Mouse (Mus musculus): ENCODE data around the gene Olfr972.
"Not testable (repeated sequence)": the region's sequence is repeated elsewhere in the genome, so short reads cannot be mapped to it uniquely, and the experiment has no call there.

Olfr972 gene

GRCm38 (mm10) chr9:39866122-39866521 lies at the start of gene Olfr972:
TSS of gene Olfr972 (plus strand) at chr9:39866422.
- no peak for DNase-seq (ENCODE audit: inconsistent age in 2 of 2, low spot score in 1 of 2)

- DNase-seq (ENCODE audit: inconsistent age in 2 of 2, low spot score in 1 of 2), result not testable (repeated sequence)
Measured at GRCm38 (mm10) chr9:39836576-39836975, 29.6 kb upstream of the Olfr972 start, which contains the start of gene Olfr971. TSS of gene Olfr971 (plus strand) at chr9:39836876.

GRCm38 (mm10) chr9:39871986-39872385 lies 5.8 kb downstream of the Olfr972 start:
- not testable (repeated sequence) for DNase-seq (ENCODE audit: inconsistent age in 2 of 2, low spot score in 1 of 2)

- not testable (repeated sequence) for DNase-seq (ENCODE audit: inconsistent age in 2 of 2, low spot score in 1 of 2)
Measured at GRCm38 (mm10) chr9:39877541-39878396, 11.5 kb downstream of the Olfr972 start.

GRCm38 (mm10) chr9:39905106-39905505 lies 38.9 kb downstream of the Olfr972 start:
- no peak for DNase-seq (ENCODE audit: inconsistent age in 2 of 2, low spot score in 1 of 2)

- DNase-seq (ENCODE audit: inconsistent age in 2 of 2, low spot score in 1 of 2), result no peak
Measured at GRCm38 (mm10) chr9:39907036-39907435, 40.8 kb downstream of the Olfr972 start, which contains the start of gene Olfr229. TSS of gene Olfr229 (plus strand) at chr9:39907336.

- DNase-seq (ENCODE audit: inconsistent age in 2 of 2, low spot score in 1 of 2), result no peak
Measured at GRCm38 (mm10) chr9:39909939-39910338, 43.7 kb downstream of the Olfr972 start.
